Mouse (Mus musculus): ENCODE data around the gene Rala.
"Not testable (repeated sequence)": the region's sequence is repeated elsewhere in the genome, so short reads cannot be mapped to it uniquely, and the experiment has no call there.

GRCm38 (mm10) chr13:17950581-17950980 is 6.5 kb upstream of the Rala start:
- not testable (repeated sequence) for TF ChIP-seq CTCF, EP300 (IDR thresholded peaks at IDR 0.05)

All from lung, postnatal 0 days (tissue).